8 mouse cellular contexts compared by ENCODE assay signal in genomic region chr4:135855536-135856222, GRCm38 (mm10). TPM values are rescaled to one million over a fixed set of nuclear protein-coding genes. Genes with fewer than 3 reads are reported as not detected.
DNase-seq lines count a peak whose midpoint lies in the region; ATAC-seq lines count a peak whose summit lies in the region.

TSS of gene Srsf10 (plus strand) at chr4:135855747.

- peak within 1 kb of the TSS; percentile 93 for H3K4me3 ChIP-seq in hindbrain, embryonic 10.5 days

- ATAC-seq in frontal cortex, adult (ENCODE audit: low TSS enrichment), result peak; percentile 80

- DNase-seq in MEL-GATA-1-ER (ENCODE audit: extremely low read depth, low read depth), result peak; percentile 87
- peak; percentile 92 for DNase-seq in cerebellum, adult 8-10 months
- DNase-seq in hindbrain, embryonic 10.5 days (ENCODE audit: low spot score), result peak; percentile 99
- DNase-seq in layer of hippocampus, postnatal 10 days (ENCODE audit: low spot score in 2 of 2), result peak; percentile 90 to 94
- DNase-seq in lung, postnatal 10 days, result peak; percentile 98
- peak; percentile 97 for DNase-seq in ovary, postnatal 36 days (ENCODE audit: low spot score)
- peak; percentile 95 for DNase-seq in thymus, postnatal 25 days

- no peaks in the 10 kb centered on the region for H3K27me3 ChIP-seq in hindbrain, embryonic 10.5 days (ENCODE audit: insufficient read depth, poor library complexity, severe bottlenecking)

- WGBS in hindbrain, embryonic 10.5 days, result under 1% methylated on average over 67 of the region's 67 CpGs

- H3K27ac ChIP-seq in hindbrain, embryonic 10.5 days, result peak within 1 kb of the TSS; percentile 99

- peaks cover 55% of the 10 kb centered on the region for H3K4me1 ChIP-seq in hindbrain, embryonic 10.5 days (replicated peaks)

- H3K9me3 ChIP-seq in hindbrain, embryonic 10.5 days, result no peaks in the 10 kb centered on the region

- peaks cover 20% of the 10 kb centered on the region for H3K36me3 ChIP-seq in hindbrain, embryonic 10.5 days

RNA-seq across cellular contexts. Expression of gene Srsf10, which starts in this region (rescaled TPM):
- polyA plus RNA-seq in hindbrain, embryonic 10.5 days (2016; fragmentation: Nextera tagmentation; extraction: Ambion mirVana), result 283 and 352 TPM in 2 replicates
- total RNA-seq in layer of hippocampus, postnatal 10 days (2021), result 10 to 100 TPM; 86.7 to 88.2 TPM

Comparison
In these comparisons a context has a peak if more than half of its experiments do, and no peak if none do; other contexts are left out.
1. Peak in every context shown above with its lines: DNase-seq, ATAC-seq, H3K4me3 ChIP-seq and H3K27ac ChIP-seq.